Mouse (Mus musculus): ENCODE measurements at regions not wholly inside any gene's neighbourhood (a gene's known extent, or its start where the extent isn't known, plus 50 kb on each side); places are given as distances from the start of the nearest gene placed in this dataset.
A peak's percentile ranks its signal among the peaks of the same experiment; 100 is the strongest.

- DNase-seq (ENCODE audit: low read depth, low spot score), result peak; percentile 7
Observed at GRCm38 (mm10) chr4:37974891-37975448, 1023.4 kb upstream of the Lingo2 start.
